Mouse (Mus musculus) bone marrow macrophage, adult 2 months (primary cell): ENCODE results near the gene Pdrg1. TPM values are rescaled to one million over a fixed set of nuclear protein-coding genes. Genes with fewer than 3 reads are reported as not detected.

ENCODE experiments used
- H3K27ac ChIP-seq: 2 replicates; pipeline ENCODE4 v1.5.1; 2012; ENCODE audit warnings: low read depth, low read length; ENCODE audit not compliant: insufficient read depth
- H3K4me1 ChIP-seq: 2 replicates; pipeline ENCODE4 v1.6.1; 2012; ENCODE audit warnings: low read length; ENCODE audit not compliant: control insufficient read depth, insufficient read depth
- H3K4me3 ChIP-seq: 2 replicates; pipeline ENCODE4 v1.5.1; 2012; ENCODE audit warnings: mild to moderate bottlenecking, low read length, moderate library complexity; ENCODE audit not compliant: insufficient read depth
- CTCF ChIP-seq: IDR thresholded peaks from 2 replicates; pipeline ENCODE4 v1.5.1; 2012; ENCODE audit warnings: low read depth, mild to moderate bottlenecking, low read length, moderate library complexity
- POLR2A ChIP-seq: IDR thresholded peaks from 2 replicates; pipeline ENCODE4 v1.6.1; 2012; ENCODE audit warnings: mild to moderate bottlenecking, low read depth, low read length, borderline replicate concordance
- polyA plus RNA-seq: library from polyadenylated mRNA; stranded (reverse); fragments of >200 nt; gene quantifications from 2 replicates; pipeline ENCODE4 v1.2.4, GENCODE M21; 2012; ENCODE audit not compliant: missing spikeins, insufficient read depth, insufficient read length

Gene Pdrg1
- polyA plus RNA-seq, 1 experiment, result 52.8 TPM

GRCm38 (mm10) chr2:153031126-153032082 is 16.2 kb upstream of the Pdrg1 start, which contains the start of gene Xkr7:
Gene Xkr7 (plus strand): TSS chr2:153031852.
- H3K4me3 ChIP-seq, result no peak within 1 kb of the TSS
- TF ChIP-seq POLR2A (no peak), CTCF (no peak)
- no peaks in the 10 kb centered on the region for H3K4me1 ChIP-seq
- no peak within 1 kb of the TSS for H3K27ac ChIP-seq

DNA sequence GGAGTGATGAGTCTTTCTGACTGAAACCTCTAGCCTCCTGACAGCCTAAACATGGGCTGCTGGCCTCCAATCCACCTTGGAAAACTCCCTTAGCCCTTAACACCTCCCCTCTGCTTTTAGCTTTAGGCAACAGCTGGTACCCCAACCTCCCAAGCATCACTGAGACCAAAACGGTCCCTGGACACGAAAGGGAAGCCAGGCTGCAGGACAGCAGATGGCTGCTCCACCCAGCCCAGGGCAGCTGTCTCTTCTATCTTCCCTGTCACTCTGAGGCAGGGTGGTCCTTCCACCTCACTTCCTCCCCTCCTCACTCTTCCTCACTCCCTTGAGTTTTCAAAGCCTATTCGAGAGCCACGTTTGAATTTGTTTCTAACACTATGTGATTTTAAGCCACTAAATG is 15.2 kb upstream of the Pdrg1 start:
- H3K27ac ChIP-seq, result no peak overlapping the region
- H3K4me1 ChIP-seq, result no peaks in the 10 kb centered on the region
- no peak for TF ChIP-seq CTCF
- TF ChIP-seq POLR2A, result no peak
- no peak overlapping the region for H3K4me3 ChIP-seq

GRCm38 (mm10) chr2:153027501-153027900 is 12.3 kb upstream of the Pdrg1 start:
- no peak overlapping the region for H3K4me3 ChIP-seq
- TF ChIP-seq CTCF (no peak), POLR2A (no peak)
- H3K4me1 ChIP-seq, result no peaks in the 10 kb centered on the region
- H3K27ac ChIP-seq, result no peak overlapping the region

DNA sequence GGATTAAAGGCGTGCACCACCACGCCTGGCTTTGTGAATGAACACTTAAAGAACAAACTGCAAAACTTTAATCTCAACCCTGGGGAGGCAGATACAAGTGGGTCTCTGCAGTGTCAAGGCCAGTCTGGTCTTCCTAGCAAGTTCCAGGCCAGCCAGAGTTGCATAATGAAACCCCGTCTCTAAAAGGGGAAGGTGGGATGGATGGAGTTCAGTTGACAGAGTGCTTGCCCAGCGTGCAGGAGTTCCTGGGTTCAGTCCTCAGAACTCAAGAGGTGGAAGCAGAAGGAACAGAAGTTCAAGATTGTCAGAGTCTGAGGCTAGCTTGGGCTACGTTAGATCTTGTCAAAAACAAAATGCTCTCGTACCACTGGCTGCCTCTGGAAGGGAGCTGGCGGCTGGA is 10.8 kb upstream of the Pdrg1 start:
- no peak overlapping the region for H3K4me3 ChIP-seq
- no peak for TF ChIP-seq CTCF
- no peak for TF ChIP-seq POLR2A
- H3K27ac ChIP-seq, result no peak overlapping the region
- H3K4me1 ChIP-seq, result no peaks in the 10 kb centered on the region

DNA sequence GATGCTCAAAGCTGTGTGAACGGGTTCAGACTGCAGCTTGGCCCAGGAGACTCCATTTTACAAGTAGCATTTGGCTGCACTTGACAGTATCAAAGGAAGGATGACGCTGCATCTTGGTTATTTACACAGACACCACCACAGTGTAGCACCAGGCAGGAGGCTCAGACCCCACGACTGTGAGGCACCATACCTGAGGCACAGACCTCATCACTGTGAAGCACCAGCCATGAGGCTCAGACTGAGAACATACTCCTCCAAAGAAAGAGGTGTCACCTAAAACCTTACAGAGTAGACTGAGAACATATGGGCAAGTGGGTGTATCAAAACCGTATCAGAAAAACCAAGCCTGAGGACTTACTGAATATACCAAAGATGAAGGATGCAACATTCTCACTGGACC is 7.6 kb upstream of the Pdrg1 start:
- no peaks in the 10 kb centered on the region for H3K4me1 ChIP-seq
- no peak for TF ChIP-seq CTCF
- no peak for TF ChIP-seq POLR2A
- H3K27ac ChIP-seq, result no peak overlapping the region
- no peak overlapping the region for H3K4me3 ChIP-seq

DNA sequence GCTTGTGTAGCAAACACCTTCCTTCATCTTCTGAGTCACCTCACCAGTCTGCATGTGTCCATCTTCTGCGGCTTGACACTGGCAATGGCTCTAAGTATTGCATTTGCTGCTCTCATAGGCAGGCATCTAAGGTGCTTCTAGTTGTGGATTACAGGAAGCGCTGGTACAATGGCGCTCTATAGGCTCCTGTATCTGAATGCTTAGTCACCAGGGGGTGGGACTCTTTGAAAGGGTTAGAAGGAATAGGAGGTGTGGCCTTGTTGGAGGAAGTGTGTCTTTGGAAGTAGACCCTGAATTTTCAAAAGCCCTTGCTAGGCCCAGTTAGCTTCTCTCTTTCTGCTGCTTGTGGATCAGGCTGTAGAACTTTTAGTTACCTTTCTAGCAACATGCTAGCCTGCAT is 5.9 kb upstream of the Pdrg1 start:
- no peak overlapping the region for H3K4me3 ChIP-seq
- H3K4me1 ChIP-seq, result no peaks in the 10 kb centered on the region
- TF ChIP-seq POLR2A, result no peak
- no peak for TF ChIP-seq CTCF
- no peak overlapping the region for H3K27ac ChIP-seq

DNA sequence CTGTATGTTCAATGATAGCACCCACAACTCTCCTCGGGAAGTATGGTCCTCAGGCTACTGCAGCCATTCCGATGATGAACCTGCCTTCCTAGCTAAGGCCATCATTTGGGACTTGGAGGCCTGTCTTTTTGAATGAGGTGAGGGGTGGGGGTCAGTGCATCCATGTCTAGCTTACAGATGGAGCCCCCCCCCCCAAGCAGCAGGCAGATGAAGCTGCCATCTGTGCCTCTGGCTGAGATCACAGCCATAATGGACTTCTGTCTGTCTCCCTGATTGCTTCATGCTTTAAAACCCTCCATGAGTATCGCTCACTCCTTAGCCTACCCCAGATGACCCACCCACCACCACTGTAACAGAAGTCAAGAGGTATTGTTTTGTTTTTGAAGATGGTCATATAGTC is 4.1 kb upstream of the Pdrg1 start:
- H3K4me1 ChIP-seq, result no peaks in the 10 kb centered on the region
- TF ChIP-seq POLR2A (no peak), CTCF (no peak)
- H3K4me3 ChIP-seq, result no peak overlapping the region
- H3K27ac ChIP-seq, result no peak overlapping the region

DNA sequence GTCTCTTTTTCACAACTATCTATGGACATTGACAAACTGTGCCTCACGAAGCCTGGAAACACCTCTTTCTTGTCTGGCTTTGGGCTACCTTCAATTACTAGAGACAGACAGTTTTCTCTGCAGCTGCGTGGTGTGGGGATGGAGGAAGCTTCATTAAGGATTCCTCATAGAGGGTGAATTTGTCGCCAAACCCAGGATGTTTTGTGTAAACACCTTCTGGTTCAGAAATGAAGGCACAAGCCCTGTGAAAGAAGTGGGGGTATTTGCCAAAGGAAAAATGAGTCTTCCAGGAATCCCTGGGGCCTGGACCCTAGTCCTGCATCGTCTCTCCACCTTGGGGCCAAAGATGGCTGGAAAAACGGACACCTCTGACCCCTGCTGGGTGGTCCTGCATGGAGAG is 1.6 kb upstream of the Pdrg1 start:
- no peak for TF ChIP-seq CTCF
- no peak for TF ChIP-seq POLR2A
- no peak overlapping the region for H3K27ac ChIP-seq
- H3K4me1 ChIP-seq, result peaks cover 5% of the 10 kb centered on the region; the same call in 1 of the 2 replicates
- H3K4me3 ChIP-seq, result no peak overlapping the region

DNA sequence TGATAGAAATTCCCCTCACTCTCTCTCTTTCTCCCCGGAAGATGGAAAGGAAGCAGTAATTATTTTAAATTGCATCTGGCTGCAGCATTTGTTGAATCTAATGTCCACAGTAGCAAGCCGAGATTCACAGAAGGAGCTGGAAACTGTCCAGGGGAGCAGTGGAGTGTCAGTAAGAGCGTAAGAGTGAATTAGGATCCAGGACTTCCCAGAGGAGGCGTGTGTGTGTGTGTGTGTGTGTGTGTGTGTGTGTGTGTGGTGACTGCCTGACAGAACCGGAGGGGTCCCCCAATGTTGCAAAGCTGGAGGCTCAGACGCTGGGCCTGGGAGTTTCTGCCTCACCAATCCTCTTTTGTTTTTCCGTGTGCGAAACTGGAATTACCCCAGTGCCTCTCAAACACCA is 577 bp upstream of the Pdrg1 start:
- Histone ChIP-seq H3K4me3 (no peak overlapping the region), H3K4me1 (peaks cover 5% of the 10 kb centered on the region; the same call in 1 of the 2 replicates), H3K27ac (no peak overlapping the region)
- no peak for TF ChIP-seq POLR2A
- no peak for TF ChIP-seq CTCF

- no peak overlapping the region for H3K27ac ChIP-seq
- peak overlapping the region; percentile 99 for H3K4me3 ChIP-seq
- H3K4me1 ChIP-seq, result peaks cover 5% of the 10 kb centered on the region; the same call in 1 of the 2 replicates
- TF ChIP-seq POLR2A, result no peak
- no peak for TF ChIP-seq CTCF
Measured at GRCm38 (mm10) chr2:153013724-153014515, 1.3 kb downstream of the Pdrg1 start.
